Mouse (Mus musculus) embryonic facial prominence, embryonic 14.5 days (tissue): ENCODE measurements around the gene Ago1. TPM values are rescaled to one million over a fixed set of nuclear protein-coding genes. Genes with fewer than 3 reads are reported as not detected.

Experiments used
- ATAC-seq: fragments of 200-750 bp; cut with Nextera tagmentation; 2 replicates; pipeline ENCODE4 v1.8.0; 2017; ENCODE audit warnings: low read depth, moderate number of reproducible peaks, moderate TSS enrichment
- DNase-seq: peaks from one replicate; pipeline ENCODE4 v3.0.0-alpha.2; 2015; ENCODE audit warnings: low spot score
- H3K27ac ChIP-seq: fragments of 300-500 bp; sonication (generic); replicated peaks from 2 replicates; pipeline ENCODE4 v1.5.1; 2014; ENCODE audit warnings: low read depth, mild to moderate bottlenecking, low read length, moderate library complexity
- H3K27me3 ChIP-seq: fragments of 300-500 bp; sonication (generic); replicated peaks from 2 replicates; pipeline ENCODE4 v1.6.1; 2014; ENCODE audit warnings: low read length; ENCODE audit not compliant: control insufficient read depth, insufficient read depth
- H3K36me3 ChIP-seq: fragments of 300-500 bp; sonication (generic); 2 replicates; pipeline ENCODE4 v1.6.1; 2014; ENCODE audit warnings: low read length, mixed read lengths; ENCODE audit not compliant: control insufficient read depth, insufficient read depth
- H3K4me1 ChIP-seq: fragments of 300-500 bp; sonication (generic); 2 replicates; pipeline ENCODE4 v1.6.1; 2014; ENCODE audit warnings: antibody characterized with exemption, low read length; ENCODE audit not compliant: control insufficient read depth, insufficient read depth
- H3K4me2 ChIP-seq: fragments of 300-500 bp; sonication (generic); 2 replicates; pipeline ENCODE4 v1.6.1; 2014; ENCODE audit warnings: low read depth, mild to moderate bottlenecking, low read length, moderate library complexity, mixed read lengths
- H3K4me3 ChIP-seq: fragments of 300-500 bp; sonication (generic); 2 replicates; pipeline ENCODE4 v1.5.1; 2014; ENCODE audit warnings: low read depth, mild to moderate bottlenecking, low read length
- H3K9ac ChIP-seq: fragments of 300-500 bp; sonication (generic); 2 replicates; pipeline ENCODE4 v1.6.1; 2014; ENCODE audit warnings: low read depth, mild to moderate bottlenecking, low read length, moderate library complexity, mixed read lengths
- H3K9me3 ChIP-seq: fragments of 300-500 bp; sonication (generic); 2 replicates; pipeline ENCODE4 v1.6.1; 2016; ENCODE audit warnings: low read length; ENCODE audit not compliant: control insufficient read depth
- WGBS: fragments of 180-500 bp; shearing (Covaris S2); extraction: QIAGEN DNeasy Blood & Tissue Kit; methylation state at CpG from one replicate; pipeline ENCODE4 v1.1.7; 2014; 5-methylcytosine and 5-hydroxymethylcytosine counted together
- polyA plus RNA-seq: library from polyadenylated mRNA; unstranded; fragments of >200 nt; fragmentation: Nextera tagmentation; extraction: Ambion mirVana; gene quantifications from 2 replicates; pipeline ENCODE4 v1.2.1, GENCODE M21; 2014

Gene Ago1
- polyA plus RNA-seq, 1 experiment from 2014 or later: 6.9 TPM

DNA sequence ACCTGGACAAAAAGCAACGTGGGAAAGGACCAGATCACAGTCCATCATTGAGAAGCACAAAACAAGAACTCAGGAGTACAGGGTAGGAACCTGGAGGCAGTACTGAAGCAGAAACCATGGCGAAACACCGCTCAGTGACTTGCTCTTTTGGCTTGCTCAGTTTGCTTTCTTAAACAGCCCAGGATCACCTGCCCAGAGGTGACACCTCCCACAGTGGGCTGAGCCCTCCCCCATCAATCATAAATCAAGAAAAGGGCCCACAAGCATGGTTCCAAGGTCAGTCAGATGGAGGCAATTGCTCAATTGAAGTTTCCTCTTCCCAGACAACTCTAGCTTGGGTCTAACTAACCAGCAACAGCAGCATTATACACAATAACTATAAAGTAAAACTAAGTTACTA lies 15.5 kb upstream of the Ago1 start:
- no peak overlapping the region for H3K4me3 ChIP-seq
- H3K4me1 ChIP-seq: no peaks in the 10 kb centered on the region
- no peak overlapping the region for H3K27ac ChIP-seq
- 83% methylated on average over 3 of the region's 3 CpGs for WGBS
- no peak overlapping the region for H3K9ac ChIP-seq
- H3K36me3 ChIP-seq: no peaks in the 10 kb centered on the region
- ATAC-seq (no peak), DNase-seq (no peak)
- H3K27me3 ChIP-seq: no peaks in the 10 kb centered on the region
- no peaks in the 10 kb centered on the region for H3K9me3 ChIP-seq
- H3K4me2 ChIP-seq: no peak overlapping the region

DNA sequence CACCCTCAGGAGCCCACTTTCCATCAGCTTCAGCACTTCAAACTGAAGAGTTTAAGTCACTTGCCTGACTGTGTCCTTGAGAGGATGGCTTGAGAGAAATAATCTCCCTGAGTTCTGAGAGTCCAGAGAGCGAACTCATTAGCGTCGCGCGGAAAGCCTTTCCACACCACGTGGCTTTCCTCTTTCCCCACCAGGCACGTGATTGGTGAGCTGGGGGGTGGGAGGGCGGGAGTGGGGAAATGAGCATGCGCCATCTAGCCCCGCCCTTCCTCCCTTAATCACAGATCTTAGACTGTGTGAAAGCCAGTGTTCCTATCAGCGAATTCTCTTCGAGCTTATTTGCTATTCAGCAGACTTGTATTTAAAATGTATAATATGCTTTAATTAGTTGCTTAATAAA lies 14.6 kb upstream of the Ago1 start:
- no peaks in the 10 kb centered on the region for H3K4me1 ChIP-seq
- no peak overlapping the region for H3K4me2 ChIP-seq

DNA sequence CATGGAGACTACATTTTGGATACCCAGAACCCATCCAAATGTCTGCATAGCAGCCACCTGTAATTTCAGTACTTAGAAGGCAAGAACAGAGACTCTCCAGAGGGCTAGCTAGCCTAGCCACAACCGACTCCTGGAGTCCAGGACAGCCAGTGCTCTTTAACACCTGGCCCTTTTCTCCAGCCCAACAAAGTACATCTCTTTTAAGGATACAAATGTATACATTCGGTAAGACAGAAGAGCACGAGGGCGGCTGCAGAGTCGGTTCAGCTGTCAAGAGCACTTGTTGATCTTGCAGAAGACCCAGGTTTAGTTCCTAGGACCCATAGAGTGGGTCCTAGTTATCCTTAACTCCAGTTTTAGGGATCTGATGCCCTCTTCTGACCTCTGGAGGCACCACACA lies 13.1 kb upstream of the Ago1 start:
- Histone ChIP-seq H3K4me1 (no peaks in the 10 kb centered on the region), H3K27ac (no peak overlapping the region), H3K4me3 (no peak overlapping the region), H3K36me3 (no peaks in the 10 kb centered on the region), H3K9me3 (no peaks in the 10 kb centered on the region), H3K4me2 (no peak overlapping the region), H3K9ac (no peak overlapping the region), H3K27me3 (no peaks in the 10 kb centered on the region)
- ATAC-seq (no peak), DNase-seq (no peak)
- WGBS: 87% methylated on average over 5 of the region's 5 CpGs

More for the DNA sequence above, 14.6 kb upstream of the Ago1 start:
- Histone ChIP-seq H3K27ac (no peak overlapping the region), H3K9ac (no peak overlapping the region), H3K9me3 (no peaks in the 10 kb centered on the region), H3K27me3 (no peaks in the 10 kb centered on the region), H3K4me3 (no peak overlapping the region), H3K36me3 (no peaks in the 10 kb centered on the region)
- DNase-seq (no peak), ATAC-seq (no peak)
- WGBS: 77% methylated on average over 12 of the region's 12 CpGs

DNA sequence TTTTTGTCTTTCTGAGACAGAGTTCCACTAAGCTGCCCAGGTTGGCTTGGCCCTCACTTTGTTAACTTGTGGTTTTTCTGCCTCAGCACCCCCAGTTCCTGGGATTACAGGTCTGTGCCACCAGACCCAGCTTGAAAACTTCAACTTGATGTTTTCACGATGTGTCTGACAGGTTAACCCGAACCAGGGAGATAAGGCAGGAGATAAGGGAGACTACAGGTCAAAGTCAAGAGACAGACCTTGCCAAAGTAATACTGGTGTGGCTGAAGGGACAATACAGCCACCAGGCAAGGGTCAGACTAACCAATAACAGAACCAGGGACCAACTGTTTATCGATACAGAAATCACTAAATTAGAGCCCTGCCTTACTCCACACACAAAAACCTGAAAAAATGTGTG lies 11.9 kb upstream of the Ago1 start:
- Histone ChIP-seq H3K4me1 (no peaks in the 10 kb centered on the region), H3K27me3 (no peaks in the 10 kb centered on the region), H3K4me2 (no peak overlapping the region), H3K4me3 (no peak overlapping the region), H3K9me3 (no peaks in the 10 kb centered on the region), H3K27ac (no peak overlapping the region), H3K36me3 (no peaks in the 10 kb centered on the region), H3K9ac (no peak overlapping the region)
- ATAC-seq (no peak), DNase-seq (no peak)
- WGBS: 59% methylated on average over 3 of the region's 3 CpGs

DNA sequence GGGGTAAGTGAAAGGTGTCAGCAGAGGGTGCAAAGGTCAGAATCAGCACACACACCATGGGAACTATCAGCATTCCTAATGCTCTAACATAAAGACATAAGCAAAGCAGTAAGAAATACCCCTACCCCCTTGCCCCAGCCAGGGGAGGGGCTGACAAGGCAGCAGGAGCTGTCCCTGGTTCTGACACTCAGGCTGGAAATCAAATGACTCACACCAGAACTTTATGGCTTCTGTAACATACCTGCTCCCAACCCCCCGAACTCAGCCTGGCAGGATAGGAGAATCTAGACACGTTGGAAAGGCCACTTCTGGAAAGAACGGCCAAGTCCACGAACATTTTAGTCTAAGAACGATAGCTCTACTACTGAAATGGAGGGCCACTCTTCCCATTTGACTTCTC lies 4.6 kb upstream of the Ago1 start:
- Histone ChIP-seq H3K27me3 (no peaks in the 10 kb centered on the region), H3K4me1 (no peaks in the 10 kb centered on the region), H3K4me3 (no peak overlapping the region), H3K4me2 (no peak overlapping the region), H3K27ac (no peak overlapping the region), H3K36me3 (no peaks in the 10 kb centered on the region), H3K9ac (no peak overlapping the region), H3K9me3 (no peaks in the 10 kb centered on the region)
- WGBS: 44% methylated on average over 5 of the region's 5 CpGs
- ATAC-seq (no peak), DNase-seq (no peak)

DNA sequence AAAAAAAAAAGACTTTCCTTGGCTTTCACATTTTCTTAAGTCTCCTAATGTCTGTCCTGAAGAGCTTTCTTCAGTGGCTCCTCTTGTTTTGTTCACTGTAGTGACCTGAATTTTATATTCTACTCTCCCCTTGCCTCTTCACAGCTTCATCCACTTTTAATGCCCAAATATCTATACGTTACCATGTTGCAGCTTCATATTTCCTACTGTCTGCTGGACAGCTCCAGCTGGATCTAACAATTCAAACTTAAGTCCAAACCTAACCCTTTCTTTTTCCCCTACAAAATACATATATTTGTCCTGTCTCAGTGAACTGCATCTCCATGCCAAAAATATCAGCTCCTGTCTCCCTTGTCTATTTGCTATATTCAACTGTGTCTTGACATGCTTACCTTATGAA lies 951 bp upstream of the Ago1 start:
- H3K4me3 ChIP-seq: no peak overlapping the region
- H3K4me2 ChIP-seq: no peak overlapping the region
- H3K9me3 ChIP-seq: no peaks in the 10 kb centered on the region
- DNase-seq (no peak), ATAC-seq (no peak)
- H3K4me1 ChIP-seq: peaks cover 23% of the 10 kb centered on the region
- no peak overlapping the region for H3K9ac ChIP-seq
- no peak overlapping the region for H3K27ac ChIP-seq
- WGBS: 34% methylated on average over 1 of the region's 1 CpGs
- H3K27me3 ChIP-seq: no peaks in the 10 kb centered on the region
- no peaks in the 10 kb centered on the region for H3K36me3 ChIP-seq

DNA sequence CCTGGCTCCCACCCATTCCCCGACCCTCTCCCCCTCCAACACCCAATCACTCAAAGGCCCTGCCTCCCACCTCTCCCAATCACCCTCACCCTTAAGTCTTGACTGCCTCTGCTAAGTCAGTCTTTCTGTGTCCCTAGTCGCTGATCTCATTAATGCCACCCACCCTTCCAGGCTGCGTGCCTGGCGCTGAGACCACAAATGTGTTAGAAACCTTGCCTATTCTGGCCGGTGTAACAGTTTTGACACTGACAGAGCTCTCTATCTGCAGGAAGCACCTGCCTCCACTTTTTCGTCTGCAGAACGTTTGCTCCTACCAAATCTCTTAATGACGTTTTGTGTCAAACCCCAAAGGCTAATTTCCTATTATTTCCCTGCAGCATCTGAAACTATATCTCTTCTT lies 542 bp upstream of the Ago1 start:
- WGBS: 7% methylated on average over 8 of the region's 8 CpGs

DNA sequence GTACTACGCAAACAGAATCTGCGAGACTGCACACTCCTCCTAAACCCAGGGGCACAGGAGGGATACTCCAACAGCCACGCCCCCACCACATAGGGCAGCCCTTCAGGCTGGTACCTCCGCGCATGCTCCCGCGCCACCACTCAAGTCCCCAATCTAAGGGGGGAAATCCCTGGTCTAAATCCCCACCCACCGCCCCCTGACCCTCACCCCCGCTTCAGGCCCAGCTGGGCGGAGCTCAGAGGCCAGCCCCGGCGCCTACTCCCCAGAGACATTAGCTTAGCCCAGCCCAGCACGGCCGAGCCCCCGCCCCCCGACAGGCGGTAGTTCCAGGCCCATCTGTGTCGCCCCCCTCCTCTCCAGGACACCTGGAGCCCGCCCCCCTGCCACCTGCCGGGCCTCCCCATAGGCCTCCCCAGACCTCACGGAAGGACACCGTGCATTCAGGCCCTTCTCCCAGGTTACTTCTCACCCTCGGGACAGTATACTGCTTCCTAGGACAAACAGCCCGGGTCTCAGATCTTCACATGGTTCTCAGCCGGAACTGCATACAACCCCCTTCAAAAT lies 580 bp downstream of the Ago1 start:
- peak; percentile 86 for DNase-seq
- WGBS: 0% methylated on average over 10 of the region's 25 CpGs

More for the DNA sequence above, 542 bp upstream of the Ago1 start:
- ATAC-seq (no peak), DNase-seq (no peak)
- Histone ChIP-seq H3K27me3 (no peaks in the 10 kb centered on the region), H3K4me3 (peak overlapping the region; percentile 90), H3K27ac (no peak overlapping the region), H3K9ac (peak overlapping the region; percentile 88), H3K4me1 (peaks cover 23% of the 10 kb centered on the region), H3K4me2 (peak overlapping the region; percentile 72), H3K9me3 (no peaks in the 10 kb centered on the region), H3K36me3 (no peaks in the 10 kb centered on the region)

DNA sequence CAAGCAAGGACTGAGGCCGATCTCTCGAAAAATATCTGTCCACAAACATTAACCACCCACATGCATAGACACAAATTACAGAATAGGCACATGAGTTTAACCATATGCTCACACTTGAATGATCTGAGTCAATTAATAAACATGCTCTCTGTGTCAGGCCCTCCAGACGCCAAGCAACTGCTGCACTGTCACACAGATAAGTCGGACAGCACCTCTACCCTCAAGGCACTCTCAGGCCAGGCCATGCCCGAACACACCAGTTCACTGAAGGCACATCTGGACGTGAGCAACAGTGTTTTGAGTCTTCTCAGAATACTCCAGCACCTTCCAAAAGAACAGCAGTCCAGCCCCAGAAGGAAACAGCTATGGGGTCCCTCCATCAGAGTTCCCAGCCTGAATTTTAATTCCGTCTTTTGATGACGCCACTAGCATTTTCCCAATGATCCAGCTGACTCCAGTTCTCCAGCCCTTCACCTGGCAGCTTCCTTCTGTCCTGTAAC lies 2.1 kb downstream of the Ago1 start:
- WGBS: 27% methylated on average over 8 of the region's 8 CpGs
- no peaks in the 10 kb centered on the region for H3K36me3 ChIP-seq
- DNase-seq (no peak), ATAC-seq (no peak)
- peaks cover 23% of the 10 kb centered on the region for H3K4me1 ChIP-seq
- H3K27me3 ChIP-seq: no peaks in the 10 kb centered on the region
- no peak overlapping the region for H3K9ac ChIP-seq
- H3K4me2 ChIP-seq: peak overlapping the region; percentile 37
- peak overlapping the region; percentile 3; the same call in 1 of the 2 replicates for H3K4me3 ChIP-seq
- no peaks in the 10 kb centered on the region for H3K9me3 ChIP-seq
- H3K27ac ChIP-seq: peak overlapping the region; percentile 56

More for the DNA sequence above, 580 bp downstream of the Ago1 start:
- ATAC-seq: peak; percentile 74
- Histone ChIP-seq H3K36me3 (no peaks in the 10 kb centered on the region), H3K27ac (peak overlapping the region; percentile 87), H3K4me2 (peak overlapping the region; percentile 72), H3K9me3 (no peaks in the 10 kb centered on the region), H3K4me1 (peaks cover 23% of the 10 kb centered on the region), H3K4me3 (peak overlapping the region; percentile 90), H3K27me3 (no peaks in the 10 kb centered on the region), H3K9ac (peak overlapping the region; percentile 88)
